Mouse (Mus musculus): Measurements from ENCODE around the gene Rrp36.

DNA sequence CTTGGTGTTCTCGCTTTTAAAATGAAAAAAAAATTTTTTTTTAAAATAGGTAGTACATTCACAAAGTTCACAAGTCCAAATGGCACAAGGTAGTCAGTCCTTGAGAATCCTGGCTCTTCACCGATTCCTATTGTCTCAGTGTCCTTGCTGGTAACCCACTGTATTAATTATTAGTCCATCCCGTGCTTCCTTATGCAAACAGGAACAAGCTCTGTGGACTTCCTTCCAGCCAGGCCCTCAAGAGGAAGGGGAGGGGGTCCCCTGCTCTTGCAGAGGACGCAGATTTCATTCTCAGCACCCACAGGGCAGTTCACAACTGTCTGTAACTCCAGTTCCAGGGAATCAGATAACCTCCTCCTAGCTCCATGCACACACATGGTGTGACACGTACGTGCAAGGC is 18.1 kb downstream of the Rrp36 start:
- no peak for TF ChIP-seq CHD2 (IDR thresholded peaks at IDR 0.05; ENCODE audit: low read depth, low read length)
- TF ChIP-seq ZC3H11A (IDR thresholded peaks at IDR 0.05; ENCODE audit: borderline replicate concordance, low read depth, low read length): no peak
- no peak for TF ChIP-seq MAFK (IDR thresholded peaks at IDR 0.05; ENCODE audit: insufficient read depth, low read depth, low read length)
- TF ChIP-seq ZNF384 (IDR thresholded peaks at IDR 0.05; ENCODE audit: low read depth, low read length): no peak
- TF ChIP-seq HCFC1 (IDR thresholded peaks at IDR 0.05; ENCODE audit: borderline replicate concordance, insufficient read depth, low read length): no peak

Data from ES-E14 (cell line).